Mouse (Mus musculus) liver, postnatal 0 days (tissue): ENCODE measurements around the gene Pilra.

ENCODE experiments used
- CTCF ChIP-seq: sonication (generic); IDR thresholded peaks from 2 replicates; pipeline ENCODE4 v1.5.1; 2016; ENCODE audit warnings: antibody characterized with exemption, low read depth
- EP300 ChIP-seq: IDR thresholded peaks from 2 replicates; pipeline ENCODE4 v1.6.1; 2016; ENCODE audit warnings: antibody characterized with exemption, low read depth, mild to moderate bottlenecking

DNA sequence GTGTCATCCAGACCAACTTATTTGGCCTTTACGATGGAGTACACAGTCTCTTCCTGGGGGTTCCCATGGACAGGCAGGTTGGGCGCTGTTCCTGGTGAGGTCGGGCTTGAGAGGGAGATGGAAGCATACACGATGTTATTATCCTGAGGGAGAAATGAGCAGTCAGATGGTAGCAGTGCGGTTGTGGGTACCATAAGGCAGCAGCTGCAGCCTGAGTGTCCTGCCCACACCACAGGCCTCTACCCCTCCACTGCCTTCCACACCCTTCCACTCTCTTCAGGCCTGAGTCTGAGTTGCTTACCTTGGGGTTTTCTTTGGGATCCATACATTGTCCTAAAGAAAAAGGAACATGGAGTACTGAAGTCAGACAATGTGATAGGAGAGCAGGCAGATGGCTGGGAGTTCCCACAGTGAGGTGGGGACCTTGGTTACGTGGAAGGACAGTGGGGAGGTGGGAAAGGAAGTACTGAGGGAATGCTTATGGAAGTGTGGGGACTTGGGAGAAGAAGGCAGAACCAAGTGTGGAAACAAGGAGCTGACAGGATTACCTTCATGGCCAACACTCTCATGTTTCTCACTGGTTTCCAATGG is 12.5 kb downstream of the Pilra start:
- TF ChIP-seq CTCF (no peak), EP300 (no peak)
